Mouse (Mus musculus): Measurements from ENCODE around the gene Dnajc28.

Gene Dnajc28

GRCm38 (mm10) chr16:91639636-91640035 lies 20.8 kb upstream of the Dnajc28 start:
- in situ Hi-C loops (cut with MboI; ENCODE audit: unreplicated experiment in 2 of 2): loop anchor here in 1 of 2 experiments (5.0 kb wide), 1 partner anchor 32 kb away; no protein-coding TSS in a partner anchor

- in situ Hi-C loops (cut with MboI; ENCODE audit: unreplicated experiment in 2 of 2): no loop called here
Observed at GRCm38 (mm10) chr16:91639161-91639560, 20.3 kb upstream of the Dnajc28 start.

GRCm38 (mm10) chr16:91633641-91634040 lies 14.8 kb upstream of the Dnajc28 start:
- in situ Hi-C loops (cut with MboI; ENCODE audit: unreplicated experiment in 2 of 2): no loop called here

- in situ Hi-C loops (cut with MboI; ENCODE audit: unreplicated experiment in 2 of 2): no loop called here
Observed at GRCm38 (mm10) chr16:91632940-91633339, 14.1 kb upstream of the Dnajc28 start.

- in situ Hi-C loops (cut with MboI; ENCODE audit: unreplicated experiment in 2 of 2): no loop called here
Observed at GRCm38 (mm10) chr16:91632439-91632838, 13.6 kb upstream of the Dnajc28 start.

GRCm38 (mm10) chr16:91630584-91630983 lies 11.8 kb upstream of the Dnajc28 start:
- in situ Hi-C loops (cut with MboI; ENCODE audit: unreplicated experiment in 2 of 2): no loop called here

- in situ Hi-C loops (cut with MboI; ENCODE audit: unreplicated experiment in 2 of 2): no loop called here
Observed at GRCm38 (mm10) chr16:91629749-91630148, 10.9 kb upstream of the Dnajc28 start.

- in situ Hi-C loops (cut with MboI; ENCODE audit: unreplicated experiment in 2 of 2): no loop called here
Observed at GRCm38 (mm10) chr16:91628673-91629072, 9.8 kb upstream of the Dnajc28 start.

- in situ Hi-C loops (cut with MboI; ENCODE audit: unreplicated experiment in 2 of 2): no loop called here
Observed at GRCm38 (mm10) chr16:91627831-91628230, 9.0 kb upstream of the Dnajc28 start.

- in situ Hi-C loops (cut with MboI; ENCODE audit: unreplicated experiment in 2 of 2): no loop called here
Observed at GRCm38 (mm10) chr16:91623074-91623473, 4.2 kb upstream of the Dnajc28 start.

GRCm38 (mm10) chr16:91620991-91621390 lies 2.2 kb upstream of the Dnajc28 start:
- in situ Hi-C loops (cut with MboI; ENCODE audit: unreplicated experiment in 2 of 2): no loop called here

GRCm38 (mm10) chr16:91620185-91620584 lies 1.4 kb upstream of the Dnajc28 start:
- in situ Hi-C loops (cut with MboI; ENCODE audit: unreplicated experiment in 2 of 2): no loop called here

- in situ Hi-C loops (cut with MboI; ENCODE audit: unreplicated experiment in 2 of 2): no loop called here
Observed at GRCm38 (mm10) chr16:91614552-91614951, 4.3 kb downstream of the Dnajc28 start.

GRCm38 (mm10) chr16:91612525-91612924 lies 6.3 kb downstream of the Dnajc28 start:
- in situ Hi-C loops (cut with MboI; ENCODE audit: unreplicated experiment in 2 of 2): no loop called here

- in situ Hi-C loops (cut with MboI; ENCODE audit: unreplicated experiment in 2 of 2): no loop called here
Observed at GRCm38 (mm10) chr16:91611248-91611647, 7.6 kb downstream of the Dnajc28 start.

- in situ Hi-C loops (cut with MboI; ENCODE audit: unreplicated experiment in 2 of 2): loop anchor here in 1 of 2 experiments (5.0 kb wide), 1 partner anchor 33 kb away; no protein-coding TSS in a partner anchor
Observed at GRCm38 (mm10) chr16:91609501-91610245, 9.2 kb downstream of the Dnajc28 start.

GRCm38 (mm10) chr16:91606958-91607357 lies 11.9 kb downstream of the Dnajc28 start:
- in situ Hi-C loops (cut with MboI; ENCODE audit: unreplicated experiment in 2 of 2): loop anchor here in 1 of 2 experiments (5.0 kb wide), 1 partner anchor 35 kb away; no protein-coding TSS in a partner anchor

GRCm38 (mm10) chr16:91605156-91605555 lies 13.7 kb downstream of the Dnajc28 start:
- in situ Hi-C loops (cut with MboI; ENCODE audit: unreplicated experiment in 2 of 2): loop anchor here in 1 of 2 experiments (5.0 kb wide), 1 partner anchor 37 kb away; no protein-coding TSS in a partner anchor

- in situ Hi-C loops (cut with MboI; ENCODE audit: unreplicated experiment in 2 of 2): no loop called here
Observed at GRCm38 (mm10) chr16:91601693-91602092, 17.1 kb downstream of the Dnajc28 start.

- in situ Hi-C loops (cut with MboI; ENCODE audit: unreplicated experiment in 2 of 2): no loop called here
Observed at GRCm38 (mm10) chr16:91601081-91601480, 17.7 kb downstream of the Dnajc28 start.

- in situ Hi-C loops (cut with MboI; ENCODE audit: unreplicated experiment in 2 of 2): loop anchor here in 1 of 2 experiments (25.0 kb wide), 1 partner anchor 512 kb away; the partner anchor contains the start of gene 4932438H23Rik
Observed at GRCm38 (mm10) chr16:91599242-91599641, 19.6 kb downstream of the Dnajc28 start.

- in situ Hi-C loops (cut with MboI; ENCODE audit: unreplicated experiment in 2 of 2): loop anchor here in 1 of 2 experiments (25.0 kb wide), 1 partner anchor 510 kb away; the partner anchor contains the start of gene 4932438H23Rik
Observed at GRCm38 (mm10) chr16:91597672-91598010, 21.2 kb downstream of the Dnajc28 start, which contains the start of gene Tmem50b. Gene Tmem50b (minus strand): TSS chr16:91597800.

Data from v-Abl transformed pro-B cells (cell line).